Mouse (Mus musculus) cerebellum, postnatal 10 days (tissue): ENCODE measurements around the gene Psen2.

Experiments
- DNase-seq, 2 experiments: peaks; one replicate each; pipeline ENCODE4 v3.0.0; 2021; ENCODE audit warnings: mixed read lengths in 2 of 2

Psen2 gene

DNA sequence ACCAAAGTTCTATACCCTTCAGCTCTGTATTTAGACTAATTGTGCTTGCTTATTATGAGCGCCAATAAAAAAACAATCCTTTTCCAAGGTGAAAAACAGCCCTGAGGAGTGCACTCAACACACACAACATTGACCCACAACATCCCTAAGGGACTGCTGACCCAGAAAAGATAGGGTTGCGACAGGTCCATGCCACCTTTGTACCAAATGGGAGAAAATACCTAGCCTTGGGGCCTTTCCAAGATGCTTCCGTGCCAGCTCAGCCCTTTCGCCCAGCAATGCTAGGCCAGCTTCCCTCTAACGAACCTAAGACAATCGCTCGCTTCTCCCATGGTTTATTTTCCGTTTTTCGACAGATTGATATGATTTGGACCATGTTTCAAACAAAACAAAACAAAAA is 66.7 kb downstream of the Psen2 start:
- DNase-seq: peak in 1 of 2 experiments; percentile 42

DNA sequence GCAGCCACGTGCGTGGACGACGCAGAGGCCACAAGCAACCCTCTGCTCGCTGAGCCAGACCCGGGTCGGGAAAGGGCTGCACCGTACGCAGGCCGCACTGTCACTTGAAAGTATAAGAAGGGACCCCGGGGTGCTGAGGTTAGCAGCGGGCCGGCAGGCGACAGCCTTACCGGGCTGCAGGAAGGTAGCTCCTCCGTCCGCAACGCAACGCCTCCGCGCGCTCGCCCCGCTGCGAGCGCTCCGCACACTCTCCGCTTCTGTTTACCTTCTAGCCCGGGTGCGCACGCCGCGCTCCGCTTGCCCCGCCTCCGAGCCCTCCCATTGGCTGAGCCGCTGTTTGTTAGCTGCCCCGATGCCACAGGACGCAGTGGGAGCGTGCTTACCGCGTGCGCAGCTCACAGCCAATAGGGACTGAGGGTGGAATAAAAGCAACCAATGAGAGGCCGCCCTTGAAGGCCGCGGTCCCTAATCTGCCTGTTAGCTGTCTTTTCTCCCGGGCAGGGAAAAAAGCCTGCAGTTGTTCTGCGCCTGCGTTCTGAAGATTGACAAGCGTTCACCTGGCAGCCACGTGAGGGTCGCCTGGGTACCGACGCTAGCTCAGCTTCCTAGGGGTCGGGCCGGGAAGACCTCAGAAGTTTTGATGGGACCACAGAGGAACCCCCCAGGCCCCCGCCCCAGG is 67.4 kb downstream of the Psen2 start:
- DNase-seq: peak; percentile 97 to 98

DNA sequence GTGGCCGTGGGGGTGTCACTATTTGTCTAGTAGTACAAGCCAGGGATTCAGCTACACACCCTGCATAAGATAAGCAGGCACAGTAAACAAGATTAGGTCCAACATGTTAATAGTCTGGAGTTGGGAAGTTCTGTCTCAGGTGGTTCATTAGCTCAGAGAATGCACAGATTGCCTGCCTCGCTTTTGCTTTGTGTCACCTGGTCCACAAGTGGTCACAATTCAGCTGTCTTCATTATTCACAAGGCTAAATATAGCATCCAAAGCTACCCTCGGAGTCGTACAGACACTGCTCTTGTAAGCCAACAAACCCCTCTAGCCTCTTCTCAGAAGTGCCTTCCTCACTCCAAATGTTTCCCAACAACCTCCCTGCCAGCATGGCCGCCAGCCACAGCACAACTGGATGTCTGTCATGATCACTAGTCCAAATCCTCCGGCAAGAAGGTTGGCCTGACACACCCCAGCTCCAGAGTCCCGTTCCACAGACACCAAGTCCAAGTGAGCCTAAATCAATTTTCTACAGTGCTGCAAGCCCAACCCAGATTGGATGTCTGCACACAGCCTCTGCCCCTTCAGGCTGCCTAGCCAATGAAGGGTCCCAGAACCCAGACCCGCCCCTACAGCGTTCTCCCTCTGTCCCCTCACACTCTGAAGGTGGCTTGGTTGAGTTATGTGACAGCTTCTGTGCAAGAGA is 68.3 kb downstream of the Psen2 start:
- peak; percentile 58 to 66 for DNase-seq

DNA sequence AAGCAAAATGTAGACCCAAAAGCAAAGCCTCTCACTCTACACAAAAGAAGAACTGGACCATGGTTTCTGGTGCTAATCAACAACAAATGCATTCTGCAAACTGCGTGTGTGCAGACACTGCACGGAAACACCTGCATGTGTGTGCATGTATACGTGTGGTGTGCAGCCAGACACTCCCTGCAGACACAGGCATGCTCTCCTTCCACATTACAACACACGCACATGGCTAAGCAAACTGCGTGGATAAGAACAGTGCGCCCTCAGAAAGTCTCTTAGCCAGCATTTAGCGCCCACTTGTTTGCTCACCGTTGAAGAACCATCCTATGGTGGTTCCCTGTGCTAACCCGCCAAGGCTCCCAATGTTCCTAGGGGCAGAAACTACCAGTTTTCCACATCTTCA is 69.2 kb downstream of the Psen2 start:
- DNase-seq: no peak

DNA sequence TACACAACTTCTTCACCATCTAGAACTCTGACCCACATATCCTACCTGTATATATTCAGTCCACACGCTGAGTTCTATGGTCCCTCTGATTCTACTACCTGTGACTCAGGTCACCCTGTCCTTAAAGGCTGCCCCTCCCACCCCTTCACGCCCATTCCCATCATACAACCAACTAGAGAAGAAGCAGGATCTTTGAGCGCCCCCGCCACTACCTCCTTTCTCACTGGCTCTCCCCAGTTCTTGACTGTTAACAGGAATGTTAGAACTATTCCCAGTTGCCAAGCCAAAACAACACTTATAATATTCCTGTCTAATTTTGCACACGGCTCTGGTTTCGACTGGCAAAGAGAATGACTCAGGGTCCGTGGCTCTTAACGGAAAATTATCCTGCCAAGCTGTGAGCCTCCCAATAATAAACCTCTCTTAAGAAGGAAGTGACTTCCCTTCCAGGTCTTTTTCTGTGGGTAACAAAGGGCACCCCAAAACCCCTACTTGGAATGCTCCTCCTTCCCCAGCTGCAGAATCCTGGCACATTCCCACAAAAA is 69.8 kb downstream of the Psen2 start:
- no peak for DNase-seq

DNA sequence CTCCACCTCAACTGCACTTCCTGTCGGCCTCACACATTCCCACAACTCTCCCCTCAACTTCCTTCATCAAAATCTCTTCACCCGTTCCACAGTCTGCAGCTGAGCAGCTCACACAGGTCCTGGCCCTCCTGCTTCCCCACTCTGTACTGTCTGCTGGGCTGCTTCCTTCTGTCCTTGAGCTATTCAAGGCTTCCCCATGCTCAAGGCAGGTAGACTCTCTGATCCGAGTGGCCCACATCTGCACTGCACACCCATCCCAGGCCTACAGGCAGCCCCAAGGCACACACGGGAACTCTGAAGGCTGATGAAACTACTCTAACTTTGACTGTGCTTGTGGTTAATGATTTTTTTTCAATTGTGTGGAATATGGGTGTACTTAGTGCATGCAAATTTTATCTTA is 70.4 kb downstream of the Psen2 start:
- no peak for DNase-seq

DNA sequence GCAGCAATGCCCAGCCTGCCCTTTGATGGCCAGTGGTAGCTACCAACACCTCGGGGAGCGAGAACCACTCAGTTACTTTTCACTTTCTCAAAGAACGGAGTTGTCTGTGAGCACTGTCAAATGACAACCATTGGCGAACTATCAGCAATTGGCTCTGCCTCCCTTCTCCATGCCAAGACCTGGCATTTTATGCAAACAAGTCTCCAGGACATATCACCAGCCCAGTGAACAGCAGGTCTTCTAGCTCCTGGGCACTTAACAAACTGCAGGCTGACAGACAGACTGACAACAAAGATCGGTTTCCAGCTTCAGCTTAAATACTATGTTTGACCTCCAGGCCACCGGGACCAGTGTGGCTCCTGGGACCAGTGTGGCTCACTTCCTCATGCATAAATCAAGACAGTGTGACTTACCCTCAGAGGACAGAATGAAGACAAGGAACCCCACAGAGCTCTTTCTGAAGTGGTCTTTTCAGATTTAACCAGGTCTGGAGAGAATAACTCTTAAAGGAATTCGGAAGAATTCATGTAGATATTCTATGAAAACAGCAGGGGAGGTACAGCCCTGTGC is 71.5 kb downstream of the Psen2 start:
- DNase-seq: no peak

DNA sequence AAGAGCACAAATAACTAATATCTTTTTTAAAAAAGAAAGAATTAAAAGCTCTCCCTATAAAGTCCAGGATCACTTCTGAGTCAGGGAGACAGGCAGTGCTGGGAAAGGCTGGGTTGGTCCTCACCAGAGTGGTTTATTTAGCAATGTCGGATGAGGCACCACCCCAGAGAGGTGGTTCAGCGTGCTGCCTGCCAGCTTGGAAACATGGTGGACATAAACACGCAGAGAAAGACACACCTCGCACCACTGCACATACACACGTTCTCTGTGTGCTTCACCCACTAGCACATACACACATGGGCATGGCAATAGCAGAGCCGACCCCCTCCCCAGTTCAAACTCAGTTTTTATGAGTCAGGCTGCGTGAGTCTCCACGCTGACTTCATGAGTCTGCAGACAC is 72.1 kb downstream of the Psen2 start:
- DNase-seq: no peak

DNA sequence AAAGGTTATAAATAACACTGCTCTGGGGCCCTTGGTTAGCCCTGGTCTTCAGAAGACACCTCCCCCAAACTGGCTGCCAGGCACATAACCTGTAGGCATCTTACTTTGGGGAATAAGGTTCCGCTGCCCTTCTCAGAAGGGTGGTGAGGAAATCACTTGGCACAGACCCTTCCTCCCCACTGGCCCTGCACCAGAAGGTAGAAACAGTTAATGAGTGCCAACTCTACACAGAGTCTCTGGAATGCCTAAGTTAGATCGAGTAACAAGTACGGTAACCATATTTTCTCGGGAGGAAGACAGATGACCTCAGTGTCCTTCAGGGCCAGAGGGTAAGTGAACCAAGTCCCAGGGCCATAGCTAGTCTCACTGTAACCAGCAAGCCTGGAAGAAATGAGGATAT is 74.3 kb downstream of the Psen2 start:
- no peak for DNase-seq

DNA sequence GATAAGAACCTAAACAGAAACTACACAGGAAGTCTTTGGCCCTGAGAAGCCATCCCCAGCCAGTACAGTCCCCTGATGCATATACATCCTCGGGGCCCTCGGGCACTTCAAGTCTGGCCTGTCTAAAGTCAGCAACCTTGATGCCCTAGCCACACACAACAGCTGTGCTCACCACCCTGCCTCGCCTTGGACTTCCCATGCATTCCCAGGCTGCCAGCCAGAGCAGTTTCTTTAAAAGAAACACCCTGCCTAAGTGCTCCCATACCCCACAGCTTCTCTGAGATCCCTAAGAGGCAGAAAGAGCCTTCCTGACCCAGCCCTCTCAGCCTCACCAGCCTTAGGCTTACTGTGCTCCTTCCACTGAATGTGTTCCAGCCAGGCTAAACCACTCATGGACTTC is 76.9 kb downstream of the Psen2 start:
- DNase-seq: no peak

DNA sequence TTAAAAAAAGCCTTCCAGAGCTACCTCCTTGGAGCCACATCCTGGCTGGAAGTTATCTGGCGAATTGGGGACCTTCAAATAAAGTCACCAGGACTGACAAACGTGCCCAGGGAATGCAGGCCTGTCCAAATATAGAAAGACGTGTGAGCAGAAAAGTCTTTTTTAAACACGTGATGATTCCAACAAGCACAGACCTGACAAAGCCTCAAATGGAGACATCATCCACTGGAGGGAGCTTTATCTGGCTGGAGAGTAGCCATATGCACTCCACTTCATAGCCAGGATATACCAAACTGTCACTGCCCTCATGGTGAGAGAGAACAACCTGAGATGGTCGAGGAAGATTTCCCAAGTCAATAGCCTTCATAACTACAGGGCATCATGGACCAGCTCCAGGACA is 77.4 kb downstream of the Psen2 start:
- no peak for DNase-seq

DNA sequence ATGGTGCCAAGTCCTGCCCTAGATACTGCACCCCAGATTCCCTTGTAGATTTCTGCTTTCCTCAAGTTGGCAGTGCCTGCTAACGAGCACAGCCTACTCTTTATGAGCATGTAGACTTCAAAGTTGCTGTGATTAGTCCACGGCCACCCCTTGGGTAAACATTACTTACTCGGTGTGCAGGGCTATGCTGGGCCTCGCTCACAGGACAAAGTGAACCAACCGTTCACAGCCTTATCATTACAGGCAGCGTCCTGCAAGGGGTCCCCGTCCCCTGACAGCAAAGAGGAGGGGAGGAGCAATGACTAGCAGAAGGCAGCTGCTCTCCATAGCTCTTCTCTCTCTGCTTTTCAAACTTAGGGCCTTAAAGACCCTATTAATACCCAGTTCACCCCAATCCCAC is 78.5 kb downstream of the Psen2 start:
- DNase-seq: no peak

DNA sequence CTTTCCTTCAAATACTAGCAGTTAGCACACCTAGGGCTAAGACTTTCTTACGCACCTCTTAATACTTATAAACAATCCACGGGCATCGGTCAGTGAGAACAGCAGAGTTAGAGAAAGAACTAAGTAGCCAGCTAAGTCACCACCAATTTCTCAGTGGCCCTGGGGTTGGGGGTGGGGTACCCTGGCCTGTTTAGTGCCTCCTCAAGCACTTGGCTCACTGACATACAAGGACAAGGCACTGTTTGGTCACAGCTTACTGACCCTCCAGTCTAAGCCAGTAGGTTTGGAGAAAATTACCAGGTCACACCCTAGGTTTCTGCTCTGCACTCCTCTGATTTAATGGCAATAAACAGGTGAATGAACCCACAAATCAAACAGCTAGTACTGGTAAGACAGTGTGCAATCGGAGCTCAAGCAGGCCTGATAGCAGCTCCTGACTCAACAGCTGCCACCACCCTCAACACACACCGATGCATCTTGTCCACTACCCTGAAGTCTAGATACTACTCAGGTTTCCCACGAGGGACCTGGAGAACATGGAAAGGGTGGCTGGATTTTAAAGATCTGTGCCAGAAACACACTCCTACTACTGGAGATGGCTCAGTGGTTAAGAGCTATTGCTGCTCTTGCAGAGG is 79.6 kb downstream of the Psen2 start:
- no peak for DNase-seq

DNA sequence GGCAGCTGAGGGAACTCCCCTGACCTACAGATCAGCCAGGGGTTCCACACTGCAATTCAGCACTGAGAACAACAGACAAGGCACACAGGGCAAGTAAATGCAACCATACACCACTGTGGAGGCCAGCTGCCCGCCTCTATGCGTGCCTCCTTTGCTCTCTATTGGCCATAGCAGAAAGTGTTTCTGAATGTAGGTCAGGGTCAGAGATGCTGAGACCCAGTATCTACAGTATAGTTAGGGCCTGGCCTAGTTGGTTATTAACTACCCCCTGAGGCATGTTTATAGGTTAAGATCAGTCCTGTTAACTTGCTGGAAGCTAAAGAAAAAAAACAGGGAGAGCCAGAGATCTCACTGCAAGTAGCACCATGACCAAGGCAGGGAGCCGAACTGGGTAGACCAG is 80.5 kb downstream of the Psen2 start:
- DNase-seq: no peak

DNA sequence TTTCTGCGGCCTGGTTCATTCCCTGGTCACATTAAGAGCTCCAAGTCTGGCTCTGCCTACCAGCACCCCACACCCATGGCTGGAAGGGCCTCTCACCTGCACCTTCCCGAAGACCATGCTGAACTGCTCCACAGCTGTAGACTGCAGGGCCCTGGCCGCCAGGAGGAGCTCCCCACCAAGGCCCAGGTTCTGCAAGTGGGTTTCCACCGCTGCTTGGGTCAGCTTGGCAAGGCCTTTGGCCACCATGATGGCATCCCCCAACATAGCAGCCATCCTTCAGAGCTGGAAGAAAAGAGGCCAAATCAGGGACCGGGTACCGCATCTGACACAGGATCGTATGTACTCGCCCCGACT is 81.3 kb downstream of the Psen2 start:
- DNase-seq: no peak

DNA sequence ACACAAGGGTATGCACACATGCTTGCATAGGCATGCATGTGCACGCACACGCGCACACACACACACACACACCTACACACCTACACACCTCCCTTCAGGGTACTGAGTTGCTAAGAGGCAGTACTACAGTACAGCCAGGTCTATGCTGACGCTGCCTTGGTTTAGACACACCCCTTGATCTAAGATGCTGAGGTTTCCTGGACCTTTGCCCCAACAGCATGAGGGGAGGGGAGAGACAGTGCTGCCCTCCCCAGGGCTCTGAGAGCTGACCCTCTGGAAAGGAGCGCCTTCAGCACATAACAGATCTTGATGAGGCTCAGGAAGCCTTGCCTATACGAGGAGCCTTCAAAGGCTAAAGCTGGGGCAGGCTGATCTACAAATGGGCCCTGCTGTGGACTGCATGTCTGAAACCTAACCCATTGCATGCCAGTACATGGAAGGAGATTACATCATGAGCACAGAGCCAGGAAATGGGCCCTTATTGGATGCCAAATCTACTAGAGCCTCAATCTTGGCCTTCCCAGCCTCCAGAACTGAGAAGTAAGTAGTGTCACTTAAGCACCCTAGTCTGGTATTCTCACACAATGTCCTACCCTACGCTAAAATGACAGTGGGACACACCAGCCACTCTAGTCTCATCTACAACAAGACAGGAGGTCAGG is 81.8 kb downstream of the Psen2 start:
- DNase-seq: no peak

DNA sequence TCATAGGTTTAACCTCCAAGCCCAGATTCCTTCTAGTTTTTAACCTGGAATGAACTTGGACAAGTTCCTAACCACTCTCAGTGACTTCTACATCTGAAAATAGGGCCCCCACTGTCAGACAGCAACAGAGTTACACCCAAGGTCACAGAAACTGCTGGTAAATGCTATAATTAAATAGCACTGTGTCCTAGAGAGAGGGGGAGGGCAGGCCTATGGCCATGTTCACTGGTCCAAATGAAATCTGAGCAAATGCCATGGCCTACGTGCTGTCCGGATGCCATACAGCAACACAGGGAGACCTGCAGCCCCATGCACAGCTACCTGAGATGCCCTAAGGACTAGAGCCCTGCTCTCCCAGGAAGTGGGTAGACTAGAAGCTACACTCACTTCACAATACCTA is 83.4 kb downstream of the Psen2 start:
- no peak for DNase-seq

DNA sequence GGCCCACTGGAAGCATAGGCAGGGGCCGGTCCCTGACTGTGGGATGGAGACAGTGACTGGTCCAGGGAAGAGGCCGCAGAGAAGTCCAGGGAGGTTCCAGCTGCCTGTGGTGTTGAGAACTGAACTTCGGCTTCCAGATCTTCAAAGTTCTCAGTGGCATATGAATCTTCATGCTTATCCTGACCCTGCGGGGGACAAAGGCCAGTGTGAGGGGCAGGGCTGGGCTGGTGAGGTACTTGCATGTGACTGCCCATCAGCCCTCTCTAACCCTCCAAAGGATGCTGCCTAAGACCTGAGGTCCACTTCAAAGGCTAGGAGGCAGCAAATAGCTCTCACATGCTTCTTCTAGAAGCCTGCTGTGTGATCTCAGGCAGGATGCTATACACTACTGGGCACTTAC is 84.1 kb downstream of the Psen2 start:
- no peak for DNase-seq

DNA sequence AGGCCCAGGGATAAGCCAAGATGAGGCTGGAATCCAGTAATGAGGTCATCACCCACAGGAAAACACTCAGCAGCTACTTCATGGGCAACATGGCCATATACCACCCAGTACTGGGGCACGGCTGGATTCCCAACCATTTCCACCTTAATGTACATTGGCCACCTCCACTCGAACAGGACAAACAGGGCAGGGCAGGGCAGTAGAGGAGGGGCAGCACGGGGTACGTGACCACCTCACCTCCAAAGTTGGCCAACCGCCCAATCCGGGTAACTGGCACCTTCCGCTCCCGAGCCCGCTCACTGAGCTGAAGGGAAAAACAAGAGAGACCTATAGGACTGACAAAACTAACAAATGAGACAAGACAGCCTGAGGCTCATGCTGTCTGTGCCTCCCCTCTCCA is 84.9 kb downstream of the Psen2 start:
- peak; percentile 57 to 59 for DNase-seq
